Mouse (Mus musculus): Measurements from ENCODE around the gene Mall. TPM values are rescaled to one million over a fixed set of nuclear protein-coding genes. Genes with fewer than 3 reads are reported as not detected.

The Mall gene
- polyA plus RNA-seq, 1 experiment, result not detected

DNA sequence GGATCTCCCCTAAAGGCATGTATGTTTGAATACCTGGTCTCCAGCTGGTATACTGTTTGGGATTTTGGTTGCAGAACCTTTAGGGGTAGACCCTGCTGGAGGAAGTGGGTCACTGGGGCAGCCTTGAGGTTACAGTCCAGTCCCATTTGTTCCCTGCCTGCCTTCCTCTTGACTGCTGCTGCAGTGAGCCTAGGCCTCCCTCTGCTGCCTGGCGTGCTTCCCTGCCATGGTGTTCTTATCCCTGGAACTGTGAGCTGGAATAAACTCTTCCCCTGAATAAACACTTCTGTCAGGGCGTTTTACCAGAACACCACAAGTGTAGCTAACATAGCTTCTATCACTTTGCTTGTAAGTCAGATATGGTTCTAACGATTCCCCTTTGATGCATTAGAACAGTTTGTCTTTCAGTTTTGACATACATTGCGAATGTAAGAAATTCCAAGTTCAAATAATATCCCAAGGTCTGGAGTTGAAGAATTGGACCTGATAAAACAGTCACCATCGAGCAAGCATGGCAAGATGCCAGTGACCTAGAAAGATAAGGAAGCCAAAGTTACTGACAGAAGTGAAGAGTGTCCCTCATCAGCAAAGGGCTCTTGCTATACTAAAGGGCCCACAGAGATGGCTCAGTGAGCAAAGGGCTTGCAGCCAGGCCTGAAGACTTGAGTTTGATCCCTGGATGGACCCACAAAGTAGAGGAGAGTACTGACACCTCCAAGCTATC is 29.6 kb upstream of the Mall start:
- Histone ChIP-seq H3K79me2 (ENCODE audit: control insufficient read depth, insufficient read depth) (no peaks in the 10 kb centered on the region), H3K36me3 (ENCODE audit: control insufficient read depth, insufficient read depth) (peaks cover 15% of the 10 kb centered on the region), H3K27me3 (ENCODE audit: control insufficient read depth, insufficient read depth, insufficient read length) (no peaks in the 10 kb centered on the region), H3ac (ENCODE audit: control insufficient read depth, insufficient read length) (no peak overlapping the region), H3K4me3 (no peak overlapping the region), H3K4me2 (ENCODE audit: low read depth) (no peak overlapping the region)
- no peak for TF ChIP-seq SRF (IDR thresholded peaks at IDR 0.05; ENCODE audit: control insufficient read depth, insufficient read length, low read depth)
- TF ChIP-seq CEBPB (IDR thresholded peaks at IDR 0.05; ENCODE audit: insufficient read depth, poor library complexity, severe bottlenecking), result no peak
- no peak for TF ChIP-seq MYOD1 (IDR thresholded peaks at IDR 0.05; ENCODE audit: control insufficient read depth in 1 of 3, insufficient read length in 2 of 3, low read depth in 2 of 3)
- TF ChIP-seq TCF12 (IDR thresholded peaks at IDR 0.05; ENCODE audit: insufficient read depth, poor library complexity, severe bottlenecking), result no peak
- TF ChIP-seq MYOG (IDR thresholded peaks at IDR 0.05; ENCODE audit: control insufficient read depth in 1 of 3, insufficient read depth in 1 of 3, insufficient read length in 2 of 3, low read depth in 2 of 3), result no peak
- no peak for TF ChIP-seq POLR2AphosphoS2 (IDR thresholded peaks at IDR 0.05; ENCODE audit: insufficient read length, low read depth)
- TF ChIP-seq E2F4 (IDR thresholded peaks at IDR 0.05; ENCODE audit: insufficient read depth), result no peak
- no peak for TF ChIP-seq USF1 (IDR thresholded peaks at IDR 0.05; ENCODE audit: low read depth)
- no peak for TF ChIP-seq MAX (IDR thresholded peaks at IDR 0.05; ENCODE audit: low read depth)
- TF ChIP-seq POLR2A (IDR thresholded peaks at IDR 0.05; ENCODE audit: insufficient read length, low read depth), result no peak
- TF ChIP-seq TCF3 (IDR thresholded peaks at IDR 0.05; ENCODE audit: insufficient read length, low read depth), result no peak

DNA sequence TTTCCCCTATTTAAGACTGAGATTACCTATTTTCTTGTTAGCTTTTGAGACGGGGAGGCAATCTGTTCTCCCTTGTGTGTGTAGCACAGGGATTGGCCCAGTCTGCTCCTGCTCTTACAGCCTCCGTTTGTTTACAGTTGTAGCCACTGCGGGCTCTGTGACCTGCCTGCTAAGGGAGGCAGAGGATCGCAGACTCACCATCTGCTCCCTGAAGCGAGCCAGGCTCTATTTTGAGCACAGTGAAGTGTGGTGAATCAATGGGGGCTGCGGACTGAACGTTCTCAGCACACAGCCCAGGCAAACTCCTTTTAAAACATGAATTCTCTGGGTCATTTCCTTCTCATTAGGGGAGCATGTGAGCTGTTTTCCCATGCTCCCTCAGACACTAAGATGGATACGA is 27.4 kb upstream of the Mall start:
- H3K4me2 ChIP-seq (ENCODE audit: low read depth), result no peak overlapping the region

DNA sequence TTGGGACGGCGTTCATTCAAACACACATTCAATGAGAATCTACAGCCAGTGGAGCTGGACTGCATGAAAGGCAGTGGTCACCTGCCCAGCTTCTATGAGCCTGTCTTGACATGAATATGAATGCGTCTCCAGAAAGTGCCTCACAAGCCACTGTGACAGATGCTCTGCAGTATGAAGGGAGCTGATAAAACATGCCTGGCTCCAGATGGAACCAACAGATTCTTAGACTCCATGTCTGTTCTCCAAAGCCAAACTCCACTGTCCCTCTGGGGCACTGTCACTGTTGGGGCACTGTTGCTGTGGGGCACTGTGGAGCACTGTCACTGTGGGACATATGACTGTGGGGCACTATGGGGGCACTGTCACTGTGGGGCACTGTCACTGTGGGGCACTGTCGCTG is 24.4 kb upstream of the Mall start:
- Histone ChIP-seq H3ac (ENCODE audit: control insufficient read depth, insufficient read length) (no peak overlapping the region), H3K4me3 (no peak overlapping the region), H3K27me3 (ENCODE audit: control insufficient read depth, insufficient read depth, insufficient read length) (no peaks in the 10 kb centered on the region), H3K79me2 (ENCODE audit: control insufficient read depth, insufficient read depth) (no peaks in the 10 kb centered on the region), H3K36me3 (ENCODE audit: control insufficient read depth, insufficient read depth) (no peaks in the 10 kb centered on the region), H3K4me2 (ENCODE audit: low read depth) (no peak overlapping the region)
- no peak for TF ChIP-seq MYOD1 (IDR thresholded peaks at IDR 0.05; ENCODE audit: control insufficient read depth in 1 of 3, insufficient read length in 2 of 3, low read depth in 2 of 3)
- no peak for TF ChIP-seq POLR2A (IDR thresholded peaks at IDR 0.05; ENCODE audit: insufficient read length, low read depth)
- no peak for TF ChIP-seq MAX (IDR thresholded peaks at IDR 0.05; ENCODE audit: low read depth)
- no peak for TF ChIP-seq TCF3 (IDR thresholded peaks at IDR 0.05; ENCODE audit: insufficient read length, low read depth)

More for the DNA sequence above, 27.4 kb upstream of the Mall start:
- H3ac ChIP-seq (ENCODE audit: control insufficient read depth, insufficient read length), result no peak overlapping the region
- TF ChIP-seq CEBPB (IDR thresholded peaks at IDR 0.05; ENCODE audit: insufficient read depth, poor library complexity, severe bottlenecking), result no peak
- no peak for TF ChIP-seq TCF3 (IDR thresholded peaks at IDR 0.05; ENCODE audit: insufficient read length, low read depth)
- no peak overlapping the region for H3K4me3 ChIP-seq
- no peaks in the 10 kb centered on the region for H3K79me2 ChIP-seq (ENCODE audit: control insufficient read depth, insufficient read depth)
- no peaks in the 10 kb centered on the region for H3K27me3 ChIP-seq (ENCODE audit: control insufficient read depth, insufficient read depth, insufficient read length)
- H3K36me3 ChIP-seq (ENCODE audit: control insufficient read depth, insufficient read depth), result peaks cover 4% of the 10 kb centered on the region

DNA sequence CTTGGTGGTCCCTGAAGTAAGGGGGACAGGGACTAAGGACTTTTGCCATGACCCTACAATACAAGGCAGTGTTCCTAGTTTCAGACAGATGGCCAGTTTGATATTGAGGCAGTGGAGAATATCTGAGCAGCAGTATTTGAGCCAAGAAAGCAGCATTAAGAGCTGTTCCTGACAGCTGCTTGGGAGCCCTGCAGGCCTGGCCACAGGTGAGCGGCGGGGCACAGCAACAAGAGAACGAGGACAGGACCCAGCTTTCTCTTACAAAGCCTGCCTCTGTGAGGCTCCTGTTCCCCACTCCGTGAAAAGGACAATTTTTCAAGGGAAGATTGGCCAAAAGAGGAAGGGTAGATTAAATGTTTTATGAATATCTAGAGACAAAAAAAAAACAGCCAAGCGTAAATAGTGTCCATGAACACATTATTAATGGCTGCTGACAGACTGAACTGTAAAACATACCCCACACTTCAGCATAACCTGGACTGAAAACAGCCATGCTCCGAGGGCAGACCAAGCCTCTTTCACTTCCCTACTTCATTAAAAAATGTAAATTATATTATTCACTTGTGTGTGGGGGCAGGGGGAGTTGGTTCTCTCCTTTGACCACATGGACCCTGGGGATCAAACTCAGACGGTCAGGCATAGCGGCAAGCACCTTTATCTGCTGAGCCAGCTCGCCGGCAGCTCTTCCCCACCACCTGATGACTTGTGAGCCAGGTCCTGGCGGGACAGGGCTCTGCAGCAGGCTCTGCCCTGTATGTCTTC is 22.3 kb upstream of the Mall start:
- TF ChIP-seq E2F4 (IDR thresholded peaks at IDR 0.05; ENCODE audit: insufficient read depth), result no peak
- TF ChIP-seq POLR2AphosphoS2 (IDR thresholded peaks at IDR 0.05; ENCODE audit: insufficient read length, low read depth), result no peak
- TF ChIP-seq MYOG (IDR thresholded peaks at IDR 0.05; ENCODE audit: control insufficient read depth in 1 of 3, insufficient read depth in 1 of 3, insufficient read length in 2 of 3, low read depth in 2 of 3), result no peak
- TF ChIP-seq USF1 (IDR thresholded peaks at IDR 0.05; ENCODE audit: low read depth), result no peak
- no peak for TF ChIP-seq TCF12 (IDR thresholded peaks at IDR 0.05; ENCODE audit: insufficient read depth, poor library complexity, severe bottlenecking)
- no peak for TF ChIP-seq CEBPB (IDR thresholded peaks at IDR 0.05; ENCODE audit: insufficient read depth, poor library complexity, severe bottlenecking)
- no peak overlapping the region for H3K4me3 ChIP-seq
- no peaks in the 10 kb centered on the region for H3K79me2 ChIP-seq (ENCODE audit: control insufficient read depth, insufficient read depth)
- H3K4me2 ChIP-seq (ENCODE audit: low read depth), result no peak overlapping the region
- H3ac ChIP-seq (ENCODE audit: control insufficient read depth, insufficient read length), result no peak overlapping the region
- no peaks in the 10 kb centered on the region for H3K27me3 ChIP-seq (ENCODE audit: control insufficient read depth, insufficient read depth, insufficient read length)
- H3K36me3 ChIP-seq (ENCODE audit: control insufficient read depth, insufficient read depth), result no peaks in the 10 kb centered on the region

DNA sequence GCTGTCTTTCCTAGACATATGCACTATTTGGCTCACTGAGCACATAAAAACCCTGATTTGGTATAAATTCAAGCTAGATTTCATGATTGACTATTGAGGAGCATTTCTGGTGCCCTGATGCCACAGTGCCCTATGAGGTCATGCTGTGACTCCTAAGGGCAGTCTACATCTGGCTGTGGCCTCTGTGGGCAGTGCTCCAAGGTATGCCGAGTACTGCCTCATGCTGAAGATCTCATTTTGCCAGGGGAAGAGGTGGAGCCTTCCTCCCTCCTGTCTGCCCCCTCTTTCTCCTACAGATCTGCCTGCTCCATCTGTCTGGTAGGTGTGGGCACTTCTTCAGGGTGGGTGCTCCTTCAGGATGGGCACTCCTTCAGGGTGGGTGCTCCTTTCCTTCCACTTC is 19.6 kb upstream of the Mall start:
- Histone ChIP-seq H3K27me3 (ENCODE audit: control insufficient read depth, insufficient read depth, insufficient read length) (no peaks in the 10 kb centered on the region), H3K79me2 (ENCODE audit: control insufficient read depth, insufficient read depth) (no peaks in the 10 kb centered on the region), H3K4me3 (no peak overlapping the region), H3K36me3 (ENCODE audit: control insufficient read depth, insufficient read depth) (no peaks in the 10 kb centered on the region), H3K4me2 (ENCODE audit: low read depth) (peak overlapping the region; percentile 30), H3ac (ENCODE audit: control insufficient read depth, insufficient read length) (no peak overlapping the region)
- no peak for TF ChIP-seq MAX (IDR thresholded peaks at IDR 0.05; ENCODE audit: low read depth)
- no peak for TF ChIP-seq USF1 (IDR thresholded peaks at IDR 0.05; ENCODE audit: low read depth)
- TF ChIP-seq TCF12 (IDR thresholded peaks at IDR 0.05; ENCODE audit: insufficient read depth, poor library complexity, severe bottlenecking), result no peak
- no peak for TF ChIP-seq POLR2A (IDR thresholded peaks at IDR 0.05; ENCODE audit: insufficient read length, low read depth)
- TF ChIP-seq POLR2AphosphoS2 (IDR thresholded peaks at IDR 0.05; ENCODE audit: insufficient read length, low read depth), result no peak
- TF ChIP-seq TCF3 (IDR thresholded peaks at IDR 0.05; ENCODE audit: insufficient read length, low read depth), result no peak
- no peak for TF ChIP-seq MYOG (IDR thresholded peaks at IDR 0.05; ENCODE audit: control insufficient read depth in 1 of 3, insufficient read depth in 1 of 3, insufficient read length in 2 of 3, low read depth in 2 of 3)
- TF ChIP-seq MYOD1 (IDR thresholded peaks at IDR 0.05; ENCODE audit: control insufficient read depth in 1 of 3, insufficient read length in 2 of 3, low read depth in 2 of 3), result no peak
- no peak for TF ChIP-seq CEBPB (IDR thresholded peaks at IDR 0.05; ENCODE audit: insufficient read depth, poor library complexity, severe bottlenecking)
- no peak for TF ChIP-seq SRF (IDR thresholded peaks at IDR 0.05; ENCODE audit: control insufficient read depth, insufficient read length, low read depth)
- no peak for TF ChIP-seq REST (IDR thresholded peaks at IDR 0.05; ENCODE audit: insufficient read depth, insufficient read length)
- no peak for TF ChIP-seq E2F4 (IDR thresholded peaks at IDR 0.05; ENCODE audit: insufficient read depth)
